Mouse (Mus musculus): ENCODE measurements at regions not wholly inside any gene's neighbourhood (a gene's known extent, or its start where the extent isn't known, plus 50 kb on each side); places are given as distances from the start of the nearest gene placed in this dataset.

GRCm38 (mm10) chr11:44211871-44212441 is 187.9 kb upstream of the Il12b start:
- TF ChIP-seq CTCF (IDR thresholded peaks at IDR 0.05; ENCODE audit: borderline replicate concordance, extremely low read depth, insufficient read depth, insufficient read length) (peak; percentile 69), POLR2A (IDR thresholded peaks at IDR 0.05; ENCODE audit: borderline replicate concordance, extremely low read depth, insufficient read depth, insufficient read length, poor library complexity, severe bottlenecking) (no peak)
